Mouse (Mus musculus) lung, postnatal 0 days (tissue): Measurements from ENCODE around the gene Ccdc80. TPM values are rescaled to one million over a fixed set of nuclear protein-coding genes. Genes with fewer than 3 reads are reported as not detected.

Source experiments
- ATAC-seq: fragments of 200-750 bp; cut with Nextera tagmentation; 2 replicates; pipeline ENCODE4 v1.8.0; 2017; ENCODE audit warnings: moderate library complexity
- DNase-seq: peaks from one replicate; pipeline ENCODE4 v3.0.0-alpha.2; 2016; ENCODE audit warnings: low spot score
- H3K27ac ChIP-seq: fragments of 300-500 bp; sonication (generic); 2 replicates; pipeline ENCODE4 v1.5.1; 2014; ENCODE audit warnings: antibody characterized with exemption, mild to moderate bottlenecking, low read length, mixed read lengths
- H3K27me3 ChIP-seq: fragments of 300-500 bp; sonication (generic); replicated peaks from 2 replicates; pipeline ENCODE4 v1.6.1; 2014; ENCODE audit warnings: low read length, mixed read lengths; ENCODE audit not compliant: insufficient read depth
- H3K36me3 ChIP-seq: fragments of 300-500 bp; sonication (generic); 2 replicates; pipeline ENCODE4 v1.6.1; 2014; ENCODE audit warnings: low read length, mixed read lengths; ENCODE audit not compliant: insufficient read depth
- H3K4me1 ChIP-seq: fragments of 300-500 bp; sonication (generic); 2 replicates; pipeline ENCODE4 v1.6.1; 2014; ENCODE audit warnings: antibody characterized with exemption, low read depth, low read length, mixed read lengths; ENCODE audit not compliant: insufficient read depth
- H3K4me2 ChIP-seq: fragments of 300-500 bp; sonication (generic); replicated peaks from 2 replicates; pipeline ENCODE4 v1.6.1; 2014; ENCODE audit warnings: low read depth, mild to moderate bottlenecking, low read length, moderate library complexity, mixed read lengths
- H3K4me3 ChIP-seq: fragments of 300-500 bp; sonication (generic); 2 replicates; pipeline ENCODE4 v1.5.1; 2014; ENCODE audit warnings: low read depth, low read length
- H3K9ac ChIP-seq: fragments of 300-500 bp; sonication (generic); replicated peaks from 2 replicates; pipeline ENCODE4 v1.6.1; 2014; ENCODE audit warnings: low read depth, mild to moderate bottlenecking
- H3K9me3 ChIP-seq: fragments of 300-500 bp; sonication (generic); 2 replicates; pipeline ENCODE4 v1.6.1; 2016; ENCODE audit warnings: low read length, mixed read lengths
- CTCF ChIP-seq: IDR thresholded peaks from 2 replicates; pipeline ENCODE4 v1.5.1; 2016; ENCODE audit warnings: antibody characterized with exemption, mild to moderate bottlenecking
- EP300 ChIP-seq: IDR thresholded peaks from 2 replicates; pipeline ENCODE4 v1.6.1; 2016; ENCODE audit warnings: antibody characterized with exemption, mild to moderate bottlenecking, control low read depth
- WGBS: fragments of 180-500 bp; shearing (Covaris S2); extraction: QIAGEN DNeasy Blood & Tissue Kit; methylation state at CpG from one replicate; pipeline ENCODE4 v1.1.7; 2014; 5-methylcytosine and 5-hydroxymethylcytosine counted together
- polyA plus RNA-seq: library from polyadenylated mRNA; unstranded; fragments of >200 nt; fragmentation: Nextera tagmentation; extraction: Ambion mirVana; gene quantifications from 2 replicates; pipeline ENCODE4 v1.2.1, GENCODE M21; 2015

The Ccdc80 gene
- 62.4 and 81.7 TPM in 2 replicates for polyA plus RNA-seq

- 8% methylated on average over 6 of the region's 6 CpGs for WGBS
- Histone ChIP-seq H3K27me3 (no peaks in the 10 kb centered on the region), H3K4me3 (peak within 1 kb of the TSS; percentile 29), H3K36me3 (no peaks in the 10 kb centered on the region), H3K9ac (peak within 1 kb of the TSS; percentile 27; the same call in 1 of the 2 replicates), H3K4me2 (peak within 1 kb of the TSS; percentile 53), H3K4me1 (peaks cover 4% of the 10 kb centered on the region; the same call in 1 of the 2 replicates), H3K27ac (peak within 1 kb of the TSS; percentile 47; the same call in 1 of the 2 replicates), H3K9me3 (no peaks in the 10 kb centered on the region)
- peak; percentile 76 for DNase-seq
- peak; percentile 60 for ATAC-seq
- no peak for TF ChIP-seq CTCF
- no peak for TF ChIP-seq EP300
These were observed at the start of gene Ccdc80 for GRCm38 (mm10) chr16:45093137-45093731. Gene Ccdc80, plus strand, starts transcription at chr16:45093402.

GRCm38 (mm10) chr16:45044844-45045243 lies 48.4 kb upstream of the Ccdc80 start:
- no peak overlapping the region for H3K4me3 ChIP-seq
- no peaks in the 10 kb centered on the region for H3K4me1 ChIP-seq
- ATAC-seq (no peak), DNase-seq (no peak)
- no peak overlapping the region for H3K4me2 ChIP-seq
- no peaks in the 10 kb centered on the region for H3K36me3 ChIP-seq
- no peak for TF ChIP-seq EP300
- TF ChIP-seq CTCF: no peak
- no peak overlapping the region for H3K9ac ChIP-seq
- WGBS: 52% methylated on average over 3 of the region's 3 CpGs
- H3K27ac ChIP-seq: no peak overlapping the region
- no peaks in the 10 kb centered on the region for H3K9me3 ChIP-seq
- H3K27me3 ChIP-seq: no peaks in the 10 kb centered on the region

GRCm38 (mm10) chr16:45057222-45057621 lies 36.0 kb upstream of the Ccdc80 start:
- no peaks in the 10 kb centered on the region for H3K9me3 ChIP-seq
- H3K27ac ChIP-seq: no peak overlapping the region

DNA sequence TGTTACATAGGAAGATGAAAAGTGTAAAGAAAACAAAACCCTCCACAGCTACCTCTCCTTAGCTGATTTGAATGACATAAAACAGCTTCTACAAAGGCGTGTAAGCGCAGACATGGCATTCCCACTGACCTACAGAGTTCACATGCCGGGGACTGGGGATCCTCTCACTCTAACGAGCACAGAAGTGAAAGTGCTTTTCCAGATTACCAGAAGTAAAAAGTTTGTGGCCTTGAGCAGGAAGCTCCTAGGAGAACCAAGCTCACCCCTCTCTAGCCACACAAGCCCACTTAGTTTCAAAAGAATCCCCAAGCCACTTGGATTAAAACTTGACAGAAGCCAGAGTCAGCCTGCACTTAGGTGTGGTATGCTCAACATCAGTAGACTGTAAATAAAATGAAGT lies 35.3 kb upstream of the Ccdc80 start:
- Histone ChIP-seq H3K4me3 (no peak overlapping the region), H3K9ac (no peak overlapping the region), H3K36me3 (no peaks in the 10 kb centered on the region), H3K4me2 (no peak overlapping the region), H3K27me3 (no peaks in the 10 kb centered on the region), H3K9me3 (no peaks in the 10 kb centered on the region), H3K27ac (no peak overlapping the region), H3K4me1 (no peaks in the 10 kb centered on the region)
- ATAC-seq (no peak), DNase-seq (no peak)
- WGBS: 70% methylated on average over 4 of the region's 4 CpGs
- TF ChIP-seq EP300 (no peak), CTCF (no peak)

More at GRCm38 (mm10) chr16:45057222-45057621, 36.0 kb upstream of the Ccdc80 start:
- Histone ChIP-seq H3K4me2 (no peak overlapping the region), H3K27me3 (no peaks in the 10 kb centered on the region), H3K9ac (no peak overlapping the region), H3K4me3 (no peak overlapping the region), H3K4me1 (no peaks in the 10 kb centered on the region), H3K36me3 (no peaks in the 10 kb centered on the region)
- WGBS: 93% methylated on average over 7 of the region's 7 CpGs
- ATAC-seq (no peak), DNase-seq (no peak)
- TF ChIP-seq CTCF (no peak), EP300 (no peak)

DNA sequence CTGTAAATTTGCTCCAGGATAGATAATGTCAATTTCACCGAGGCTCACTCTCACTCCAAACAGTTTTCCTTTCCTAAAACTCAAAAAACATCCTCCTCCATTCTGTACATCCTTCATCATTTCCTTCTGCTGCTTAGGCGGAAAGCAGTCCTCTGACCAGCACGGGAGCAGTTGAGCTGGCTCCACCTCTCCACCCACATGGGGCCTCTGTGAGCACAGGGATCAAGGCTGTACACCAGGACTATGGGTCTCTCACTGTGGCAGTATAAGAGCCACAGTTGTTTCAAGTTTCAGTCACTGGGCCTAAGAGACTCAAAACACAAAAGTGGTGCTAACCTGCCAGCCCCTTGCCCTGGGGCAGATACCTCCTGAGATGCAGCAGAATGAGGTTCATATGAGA lies 32.1 kb upstream of the Ccdc80 start:
- TF ChIP-seq CTCF (no peak), EP300 (no peak)

GRCm38 (mm10) chr16:45070383-45071083 lies 22.7 kb upstream of the Ccdc80 start:
- H3K4me2 ChIP-seq: no peak overlapping the region
- no peak overlapping the region for H3K4me3 ChIP-seq
- ATAC-seq (peak; percentile 94), DNase-seq (peak; percentile 90)
- H3K27me3 ChIP-seq: no peaks in the 10 kb centered on the region
- H3K27ac ChIP-seq: no peak overlapping the region
- no peak overlapping the region for H3K9ac ChIP-seq
- H3K9me3 ChIP-seq: no peaks in the 10 kb centered on the region
- 69% methylated on average over 8 of the region's 8 CpGs for WGBS
- no peaks in the 10 kb centered on the region for H3K36me3 ChIP-seq
- TF ChIP-seq CTCF: no peak
- TF ChIP-seq EP300: peak; percentile 67
- H3K4me1 ChIP-seq: no peaks in the 10 kb centered on the region

More for the DNA sequence above, 32.1 kb upstream of the Ccdc80 start:
- ATAC-seq (no peak), DNase-seq (no peak)
- Histone ChIP-seq H3K9me3 (no peaks in the 10 kb centered on the region), H3K27ac (no peak overlapping the region), H3K36me3 (no peaks in the 10 kb centered on the region), H3K4me1 (no peaks in the 10 kb centered on the region), H3K4me3 (no peak overlapping the region), H3K9ac (no peak overlapping the region), H3K27me3 (no peaks in the 10 kb centered on the region), H3K4me2 (no peak overlapping the region)
- 32% methylated on average over 3 of the region's 3 CpGs for WGBS
